Mouse (Mus musculus): ENCODE measurements around the gene Rab30.

DNA sequence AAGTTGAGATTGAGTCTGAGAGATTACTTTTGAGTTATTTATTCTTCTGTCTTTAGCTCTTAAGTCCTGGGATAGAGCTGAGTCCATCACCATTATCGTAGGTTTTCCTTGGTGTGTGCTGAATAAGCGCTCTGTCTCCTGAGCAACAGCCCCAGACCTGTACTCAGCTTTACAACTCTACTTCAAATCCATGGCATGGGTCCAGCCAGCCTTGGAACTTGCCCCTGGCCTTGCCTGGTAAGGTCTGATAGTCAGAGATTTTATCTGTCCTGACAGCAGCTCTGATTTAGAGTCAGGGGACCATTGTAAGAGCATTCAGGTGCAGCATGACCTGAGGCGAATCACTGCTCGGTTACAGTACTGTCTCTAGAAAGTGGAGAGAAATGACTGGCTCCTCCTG, 66.1 kb downstream of the Rab30 start:
- no peak for TF ChIP-seq CTCF (IDR thresholded peaks at IDR 0.05; ENCODE audit: low read depth)
- no peak for TF ChIP-seq EP300 (IDR thresholded peaks at IDR 0.05; ENCODE audit: low read depth)

Measured in liver, embryonic 14.5 days (tissue).